Mouse (Mus musculus): ENCODE data around the gene Prkn. TPM values are rescaled to one million over a fixed set of nuclear protein-coding genes. Genes with fewer than 3 reads are reported as not detected.

The Prkn gene
- total RNA-seq, 2 experiments from 2014 or later = 12.3 to 13.1 TPM

- no peak for DNase-seq
Measured at GRCm38 (mm10) chr17:11533835-11534234, 693.7 kb downstream of the Prkn start.

- DNase-seq = no peak
Measured at GRCm38 (mm10) chr17:11538826-11539225, 698.6 kb downstream of the Prkn start.

GRCm38 (mm10) chr17:11541928-11542623 is 701.9 kb downstream of the Prkn start:
- DNase-seq = no peak

GRCm38 (mm10) chr17:11550562-11550961 is 710.4 kb downstream of the Prkn start:
- no peak for DNase-seq

- DNase-seq = peak; percentile 3 to 26
Measured at GRCm38 (mm10) chr17:11565681-11566080, 725.5 kb downstream of the Prkn start.

- DNase-seq = no peak
Measured at GRCm38 (mm10) chr17:11570392-11570791, 730.2 kb downstream of the Prkn start.

- no peak for DNase-seq
Measured at GRCm38 (mm10) chr17:11573666-11574065, 733.5 kb downstream of the Prkn start.

- no peak for DNase-seq
Measured at GRCm38 (mm10) chr17:11585491-11585890, 745.3 kb downstream of the Prkn start.

GRCm38 (mm10) chr17:11607931-11608330 is 767.7 kb downstream of the Prkn start:
- no peak for DNase-seq

GRCm38 (mm10) chr17:11611459-11611858 is 771.3 kb downstream of the Prkn start:
- DNase-seq = peak; percentile 27 to 63

GRCm38 (mm10) chr17:11612801-11613531 is 772.8 kb downstream of the Prkn start:
- peak; percentile 17 to 24 for DNase-seq

- DNase-seq = no peak
Measured at GRCm38 (mm10) chr17:11617552-11617951, 777.4 kb downstream of the Prkn start.

GRCm38 (mm10) chr17:11618886-11619590 is 778.9 kb downstream of the Prkn start:
- DNase-seq = no peak

GRCm38 (mm10) chr17:11620770-11621169 is 780.6 kb downstream of the Prkn start:
- DNase-seq = no peak

- DNase-seq = no peak
Measured at GRCm38 (mm10) chr17:11621492-11621891, 781.3 kb downstream of the Prkn start.

- no peak for DNase-seq
Measured at GRCm38 (mm10) chr17:11626306-11626705, 786.1 kb downstream of the Prkn start.

GRCm38 (mm10) chr17:11635121-11635520 is 794.9 kb downstream of the Prkn start:
- no peak for DNase-seq

- no peak for DNase-seq
Measured at GRCm38 (mm10) chr17:11637642-11638041, 797.5 kb downstream of the Prkn start.

GRCm38 (mm10) chr17:11638451-11638850 is 798.3 kb downstream of the Prkn start:
- no peak for DNase-seq

- DNase-seq = no peak
Measured at GRCm38 (mm10) chr17:11639786-11640185, 799.6 kb downstream of the Prkn start.

GRCm38 (mm10) chr17:11642328-11642727 is 802.1 kb downstream of the Prkn start:
- no peak for DNase-seq

GRCm38 (mm10) chr17:11644016-11644415 is 803.8 kb downstream of the Prkn start:
- peak; percentile 19 to 26 for DNase-seq

- no peak for DNase-seq
Measured at GRCm38 (mm10) chr17:11644873-11645464, 804.8 kb downstream of the Prkn start.
